Mouse (Mus musculus) megakaryocyte progenitor cell, adult 5-6 weeks (primary cell): Measurements from ENCODE around the gene Mbnl1. TPM values are rescaled to one million over a fixed set of nuclear protein-coding genes. Genes with fewer than 3 reads are reported as not detected.

ENCODE experiments used
- ATAC-seq: replicated peaks from 2 replicates; pipeline ENCODE4 v1.8.0; 2016; ENCODE audit warnings: mild to moderate bottlenecking, moderate TSS enrichment, inconsistent platforms; ENCODE audit not compliant: poor library complexity
- total RNA-seq, 2 experiments: library from RNA; stranded (forward) in 1 of 2; stranded (reverse) in 1 of 2; fragments of 157-497, 149-512 nt in 1 of 2; fragments of 200-1000 nt in 1 of 2; gene quantifications; 2 replicates each; pipeline versions ENCODE4 v1.2.3 to v1.2.4; 2015 to 2017

Gene Mbnl1
- total RNA-seq, 2 experiments from 2014 or later, result 545 to 611 TPM

DNA sequence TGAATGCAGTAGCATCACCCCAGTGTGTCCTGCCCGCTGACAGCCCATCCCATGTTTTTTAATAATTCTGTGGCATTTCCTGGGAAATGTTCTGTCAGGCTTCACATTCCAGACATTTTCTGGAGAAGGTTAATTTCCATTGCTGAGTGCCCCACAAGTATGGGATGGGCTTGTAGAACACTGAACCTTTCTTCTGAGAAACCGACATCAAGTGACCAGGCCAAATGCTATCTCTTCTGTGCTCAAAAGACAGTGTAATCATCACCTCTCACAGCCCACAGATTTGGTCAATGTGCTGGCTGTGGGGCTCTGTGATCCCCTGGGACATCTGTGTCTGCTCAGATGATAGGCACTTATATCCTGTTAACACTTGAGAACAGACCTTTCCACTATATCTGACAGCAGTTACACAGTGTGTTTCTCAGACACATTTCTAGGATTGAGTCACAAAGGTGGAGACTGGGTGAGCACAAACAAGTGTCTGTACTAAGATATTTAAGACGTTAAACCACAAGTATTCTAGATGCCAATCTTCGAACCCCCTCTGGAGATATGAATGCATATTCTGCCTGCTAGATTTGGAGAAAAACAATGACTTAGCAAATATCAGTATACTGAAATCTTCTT, 130.4 kb downstream of the Mbnl1 start:
- peak; percentile 79 for ATAC-seq

- ATAC-seq, result no peak
Observed at GRCm38 (mm10) chr3:60603637-60604036, 131.0 kb downstream of the Mbnl1 start.

DNA sequence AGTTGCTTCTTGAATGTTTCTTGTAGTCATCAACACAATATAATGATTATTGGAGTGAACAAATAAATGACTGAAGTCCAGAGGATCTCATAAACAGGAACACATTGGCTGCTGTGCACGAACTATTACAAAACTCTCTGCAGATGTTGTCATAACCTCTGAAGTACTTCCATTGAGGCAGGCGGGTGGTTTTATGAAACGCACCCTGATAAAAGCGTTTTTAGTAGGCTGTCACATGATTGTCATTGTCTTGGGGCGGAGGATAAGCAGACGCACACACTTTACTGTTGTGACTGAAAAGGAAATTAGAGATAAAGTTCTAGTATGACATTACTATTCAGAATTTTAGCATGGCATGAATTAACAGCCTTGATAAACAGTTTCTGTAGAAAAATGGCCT, 131.6 kb downstream of the Mbnl1 start:
- ATAC-seq, result peak; percentile 36

DNA sequence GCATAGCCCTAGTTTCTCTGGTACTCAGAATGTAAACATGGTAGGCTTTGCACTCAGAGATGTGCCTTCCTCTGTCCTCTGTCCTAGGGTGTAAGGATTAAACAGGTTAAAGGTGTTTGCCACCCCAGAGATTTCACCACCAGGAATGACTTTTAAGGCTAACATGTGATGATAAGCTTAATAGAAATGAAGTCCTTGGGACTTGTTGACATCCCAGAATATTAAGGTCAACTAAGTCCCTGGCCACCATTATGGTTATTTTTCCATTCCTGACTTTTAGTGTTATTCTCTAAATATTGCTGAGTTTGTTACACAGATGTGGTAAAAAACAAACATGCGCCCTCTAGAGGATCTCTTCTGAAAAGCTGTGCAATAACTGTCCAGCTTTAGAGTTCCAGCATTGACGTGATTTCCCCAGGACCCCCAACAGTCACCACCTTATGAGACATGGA, 136.3 kb downstream of the Mbnl1 start:
- ATAC-seq, result peak; percentile 51

- peak; percentile 55 for ATAC-seq
Observed at GRCm38 (mm10) chr3:60611839-60612238, 139.2 kb downstream of the Mbnl1 start.

DNA sequence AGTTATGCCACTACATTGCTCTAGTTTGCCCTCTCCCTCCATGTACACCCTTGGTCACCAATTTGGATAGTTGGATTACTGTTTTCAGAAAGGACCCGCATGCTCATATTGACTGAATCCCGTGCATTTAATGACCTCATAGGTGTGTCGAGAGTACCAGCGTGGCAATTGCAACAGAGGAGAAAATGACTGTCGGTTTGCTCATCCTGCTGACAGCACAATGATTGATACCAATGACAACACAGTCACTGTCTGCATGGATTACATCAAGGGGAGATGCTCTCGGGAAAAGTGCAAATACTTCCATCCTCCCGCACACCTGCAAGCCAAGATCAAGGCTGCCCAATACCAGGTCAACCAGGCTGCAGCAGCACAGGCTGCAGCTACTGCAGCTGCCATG, 140.5 kb downstream of the Mbnl1 start:
- ATAC-seq, result no peak

- ATAC-seq, result no peak
Observed at GRCm38 (mm10) chr3:60614516-60614915, 141.9 kb downstream of the Mbnl1 start.

- ATAC-seq, result 0 out of 2 replicates have a peak, but pooled peaks have one; percentile 4
Observed at GRCm38 (mm10) chr3:60615057-60615606, 142.5 kb downstream of the Mbnl1 start.

DNA sequence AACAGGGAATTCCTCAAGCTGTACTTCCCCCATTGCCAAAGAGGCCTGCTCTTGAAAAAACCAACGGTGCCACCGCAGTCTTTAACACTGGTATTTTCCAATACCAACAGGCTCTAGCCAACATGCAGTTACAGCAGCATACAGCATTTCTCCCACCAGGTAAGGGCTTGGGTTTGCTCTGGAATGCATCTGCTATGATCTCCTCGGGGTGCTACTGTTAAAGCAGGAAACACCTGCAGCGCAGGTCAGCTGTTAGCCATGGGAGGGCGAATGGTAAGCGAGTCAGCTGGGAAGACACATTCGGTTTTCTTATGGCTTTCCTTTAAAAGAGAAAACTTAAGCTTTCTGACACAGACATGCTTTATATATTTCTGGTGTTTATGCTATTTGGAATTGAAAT, 143.0 kb downstream of the Mbnl1 start:
- ATAC-seq, result 0 out of 2 replicates have a peak, but pooled peaks have one; percentile 15

- peak; percentile 46; the same call in 1 of the 2 replicates for ATAC-seq
Observed at GRCm38 (mm10) chr3:60616147-60616546, 143.5 kb downstream of the Mbnl1 start.

- ATAC-seq, result no peak
Observed at GRCm38 (mm10) chr3:60617643-60618042, 145.0 kb downstream of the Mbnl1 start.

- ATAC-seq, result no peak
Observed at GRCm38 (mm10) chr3:60620236-60620635, 147.6 kb downstream of the Mbnl1 start.

DNA sequence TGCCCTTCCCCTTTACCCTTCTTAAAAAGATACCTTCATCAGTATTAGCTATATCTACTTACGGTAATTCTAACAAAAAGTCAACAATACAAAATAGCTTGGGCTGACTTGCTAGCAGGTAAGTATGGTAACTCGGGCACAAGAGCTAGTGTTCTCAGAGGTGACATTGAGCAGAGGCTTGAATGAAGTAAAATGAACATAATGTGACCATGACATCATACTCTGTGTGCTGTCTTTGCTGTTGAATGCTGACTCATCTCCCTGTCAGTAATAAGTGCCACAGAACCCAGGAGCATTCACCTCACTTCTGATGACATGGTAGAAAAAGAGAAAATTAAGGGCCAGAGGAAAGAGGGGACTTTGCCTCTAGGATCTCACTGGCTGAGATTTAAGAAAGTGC, 158.6 kb downstream of the Mbnl1 start:
- no peak; the same call in 1 of the 2 replicates for ATAC-seq

DNA sequence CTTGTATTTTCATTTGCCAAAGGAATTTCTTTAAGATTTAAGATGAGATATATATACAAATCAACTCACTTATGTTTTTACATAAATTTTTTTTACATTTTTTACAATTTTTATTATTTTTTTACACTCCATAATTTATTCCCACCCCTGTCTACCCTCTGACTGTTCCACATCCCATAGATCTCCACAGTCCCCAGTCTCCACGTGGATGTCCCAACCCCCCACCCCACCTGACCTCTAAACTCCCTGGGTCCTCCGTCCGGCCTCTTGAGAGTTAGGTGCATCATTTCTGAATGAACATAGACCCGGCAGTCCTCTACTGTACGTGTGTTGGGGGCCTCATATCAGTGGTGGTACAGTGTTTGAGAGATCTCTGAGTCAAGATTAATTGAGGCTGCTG, 159.1 kb downstream of the Mbnl1 start:
- no peak for ATAC-seq

- ATAC-seq, result peak; percentile 48
Observed at GRCm38 (mm10) chr3:60632796-60633466, 160.3 kb downstream of the Mbnl1 start.

DNA sequence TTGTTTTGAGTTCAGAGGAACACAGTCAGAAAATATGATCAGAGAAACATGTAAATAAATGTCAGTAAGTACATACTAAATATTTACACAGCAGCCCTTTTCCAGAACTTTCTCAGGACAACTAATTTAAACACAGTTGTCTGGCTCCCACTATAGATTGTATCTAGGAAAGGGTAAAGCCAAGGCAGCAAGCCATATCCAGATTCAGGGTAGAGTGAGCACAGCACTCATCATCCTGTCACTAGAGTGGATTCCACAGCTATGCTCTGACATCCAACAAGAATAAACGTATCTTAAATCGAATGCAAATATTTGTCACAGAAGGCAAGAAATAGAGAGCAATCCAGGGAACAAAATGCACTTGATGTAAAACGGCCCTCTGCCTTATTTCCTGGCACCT, 165.9 kb downstream of the Mbnl1 start:
- ATAC-seq, result no peak

- ATAC-seq, result peak; percentile 75
Observed at GRCm38 (mm10) chr3:60639135-60639534, 166.5 kb downstream of the Mbnl1 start.

GRCm38 (mm10) chr3:60642227-60642626, 169.6 kb downstream of the Mbnl1 start:
- no peak for ATAC-seq

DNA sequence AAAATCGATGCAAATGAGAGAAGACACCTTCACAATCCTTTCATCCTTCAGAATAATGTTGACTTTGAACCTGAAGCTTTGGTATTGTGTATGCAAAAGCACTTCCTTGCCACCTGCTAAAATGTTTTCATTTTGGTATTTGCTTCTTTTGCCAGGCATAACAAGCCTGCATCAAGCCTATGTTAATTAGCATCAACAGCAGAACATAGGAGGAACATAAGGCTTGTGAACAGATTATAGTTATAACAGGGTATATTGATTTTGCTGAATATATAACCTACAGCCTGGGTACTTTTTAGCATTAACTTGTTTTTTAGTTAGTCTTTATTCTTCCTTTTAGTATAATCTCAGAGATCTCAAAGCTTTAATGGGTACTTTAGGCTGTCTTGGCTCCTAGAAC, 172.9 kb downstream of the Mbnl1 start:
- ATAC-seq, result no peak

DNA sequence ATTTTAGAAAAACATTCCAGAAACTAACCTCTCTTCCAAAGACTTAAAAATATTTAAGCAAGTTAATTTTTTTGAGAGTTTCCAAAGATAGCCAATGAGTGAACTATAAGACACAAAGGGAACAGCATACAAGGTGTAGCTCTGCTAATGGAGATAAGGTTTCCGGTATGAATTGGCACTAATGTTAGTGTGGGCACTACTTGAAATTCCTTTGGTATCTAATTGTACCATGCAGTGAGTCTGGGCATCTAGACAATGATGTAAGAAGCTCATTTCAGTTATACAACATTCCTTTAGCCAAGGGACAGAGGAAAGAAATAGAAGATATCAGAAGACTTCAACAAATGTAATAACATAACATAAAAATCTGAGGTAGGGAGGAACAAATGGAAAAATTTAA, 175.7 kb downstream of the Mbnl1 start:
- peak; percentile 97 for ATAC-seq

GRCm38 (mm10) chr3:60660762-60661161, 188.1 kb downstream of the Mbnl1 start:
- ATAC-seq, result no peak
